Mouse (Mus musculus): ENCODE measurements at regions not wholly inside any gene's neighbourhood (a gene's known extent, or its start where the extent isn't known, plus 50 kb on each side); places are given as distances from the start of the nearest gene placed in this dataset.

GRCm38 (mm10) chr10:14315232-14315631 lies 230.2 kb downstream of the Adgrg6 start:
- TF ChIP-seq POLR2A (IDR thresholded peaks at IDR 0.05; ENCODE audit: borderline replicate concordance, control insufficient read depth, low read depth, low read length), result no peak
- TF ChIP-seq CTCF (IDR thresholded peaks at IDR 0.05; ENCODE audit: control insufficient read depth, insufficient read depth, low read length), result no peak
